Mouse (Mus musculus) cerebellum, adult (tissue): ENCODE data around the gene Fcrl5.

Experiments used
- ATAC-seq: cut with Nextera tagmentation; 2 replicates; pipeline ENCODE4 v1.9.2; 2017; ENCODE audit warnings: mild to moderate bottlenecking, moderate library complexity, mixed read lengths; ENCODE audit not compliant: insufficient number of reproducible peaks, low FRiP score, low TSS enrichment

Gene Fcrl5

GRCm38 (mm10) chr3:87499072-87499471, 63.5 kb downstream of the Fcrl5 start:
- 0 out of 2 replicates have a peak, but pooled peaks have one; percentile 23 for ATAC-seq

GRCm38 (mm10) chr3:87500088-87501055, 64.8 kb downstream of the Fcrl5 start:
- ATAC-seq = no peak

DNA sequence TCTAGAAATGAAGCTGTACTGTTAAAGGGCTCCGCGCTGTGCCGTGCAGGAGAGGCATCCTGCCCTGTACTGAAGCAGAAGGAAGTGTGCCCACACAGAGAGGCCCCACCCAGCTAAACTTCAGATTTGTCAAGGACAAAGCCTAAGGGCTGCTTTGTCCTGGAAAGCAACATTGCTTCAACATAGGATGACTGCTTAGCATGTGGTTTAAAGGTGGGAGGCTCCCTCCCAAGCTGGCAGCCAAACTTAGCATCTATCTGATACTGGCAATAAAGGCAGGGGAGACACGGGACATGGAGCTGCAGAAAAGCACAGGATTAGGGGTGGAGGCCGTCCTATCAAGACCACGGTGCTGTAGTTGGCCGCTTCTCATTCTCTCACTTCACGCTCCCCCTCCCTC, 65.6 kb downstream of the Fcrl5 start:
- ATAC-seq = no peak

- ATAC-seq = no peak
Observed at GRCm38 (mm10) chr3:87502771-87503170, 67.2 kb downstream of the Fcrl5 start.

- ATAC-seq = no peak; the same call in 1 of the 2 replicates
Observed at GRCm38 (mm10) chr3:87504330-87504729, 68.8 kb downstream of the Fcrl5 start.

DNA sequence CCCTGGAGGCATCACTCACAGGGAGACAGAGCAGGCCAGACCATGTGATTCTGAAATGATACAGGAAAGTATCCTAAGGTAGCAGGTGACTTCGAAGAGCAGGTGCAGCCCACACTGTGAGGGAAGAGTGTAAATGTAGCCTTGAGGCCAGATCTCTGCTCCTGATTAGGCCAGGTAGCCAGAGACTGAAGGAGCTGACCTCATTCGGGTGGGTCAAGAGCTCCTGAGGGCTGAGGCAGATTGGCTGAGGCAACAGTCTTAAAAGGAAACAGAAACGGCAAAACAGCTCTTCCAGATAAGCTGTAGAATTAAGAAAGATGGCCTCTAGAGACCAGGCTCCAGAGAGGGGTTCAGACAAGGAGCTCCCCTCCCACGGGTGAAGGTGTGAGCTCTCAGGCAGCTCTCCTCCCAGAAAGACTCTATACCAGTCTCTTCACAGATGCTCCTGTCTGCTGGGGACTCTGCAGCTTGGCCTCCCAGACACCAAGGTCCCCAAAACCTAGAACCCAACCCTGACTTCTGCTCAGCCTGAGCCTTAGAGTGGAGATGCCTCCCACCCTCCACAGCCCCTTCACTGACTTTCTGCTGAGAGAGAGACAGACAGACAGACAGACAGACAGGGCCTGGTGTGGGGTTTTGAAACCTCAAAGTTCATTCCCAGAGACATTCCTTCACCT, 69.3 kb downstream of the Fcrl5 start:
- ATAC-seq = no peak

GRCm38 (mm10) chr3:87506456-87507416, 71.2 kb downstream of the Fcrl5 start:
- ATAC-seq = no peak

DNA sequence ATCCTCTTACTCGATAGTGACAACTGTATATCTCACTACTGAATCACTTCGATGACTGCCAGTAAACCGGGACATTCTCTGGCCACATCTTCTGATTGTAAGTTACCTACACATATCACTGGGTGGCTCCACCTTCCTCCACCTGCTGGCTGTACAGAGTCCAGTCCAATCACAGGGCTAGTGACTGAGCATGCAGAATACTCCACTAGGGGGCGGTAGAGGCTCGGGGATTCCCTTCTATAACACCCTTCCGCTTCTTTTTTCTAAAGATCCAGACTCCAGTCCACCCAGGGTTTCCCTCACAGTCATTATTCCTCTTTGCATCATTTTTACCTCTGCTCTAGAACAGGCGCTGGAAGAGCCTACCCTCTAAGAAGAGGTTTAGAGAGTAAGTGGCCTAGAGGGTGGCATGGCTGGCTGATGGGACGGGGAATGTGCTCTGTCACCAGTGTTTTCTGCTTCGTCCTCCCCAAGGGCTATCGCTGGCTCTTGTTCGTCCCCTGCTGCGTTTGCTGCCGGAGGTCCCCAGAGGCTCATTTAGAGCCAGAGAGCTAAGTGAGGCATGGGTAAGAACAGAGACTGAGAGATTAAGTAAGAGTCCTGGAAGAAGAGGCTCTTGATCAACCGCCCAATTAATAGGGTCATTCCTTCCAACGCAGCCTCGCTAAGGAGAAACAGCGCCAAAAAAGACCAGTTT, 72.8 kb downstream of the Fcrl5 start:
- peak; percentile 81 for ATAC-seq

DNA sequence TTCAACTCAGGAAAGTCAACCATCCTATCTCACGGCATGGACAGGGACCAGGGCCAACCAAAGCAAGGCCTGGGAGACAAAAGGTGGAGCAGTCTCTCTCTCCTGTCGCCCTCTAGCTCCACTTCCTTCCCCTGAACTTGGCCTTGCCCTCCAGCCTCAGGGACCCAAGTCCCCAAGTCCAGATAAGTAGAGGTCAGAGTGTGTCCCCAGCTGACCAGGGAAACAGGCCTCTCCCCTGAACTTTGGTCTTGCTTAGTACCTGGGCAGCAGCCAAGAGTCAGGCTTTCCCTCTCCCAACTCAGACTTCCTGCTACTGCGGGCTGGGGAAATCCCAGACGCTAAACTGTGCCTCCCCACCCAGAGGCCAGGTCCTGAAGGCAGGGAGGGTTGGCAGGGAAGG, 73.5 kb downstream of the Fcrl5 start:
- no peak for ATAC-seq

- ATAC-seq = no peak
Observed at GRCm38 (mm10) chr3:87510832-87511231, 75.3 kb downstream of the Fcrl5 start.

DNA sequence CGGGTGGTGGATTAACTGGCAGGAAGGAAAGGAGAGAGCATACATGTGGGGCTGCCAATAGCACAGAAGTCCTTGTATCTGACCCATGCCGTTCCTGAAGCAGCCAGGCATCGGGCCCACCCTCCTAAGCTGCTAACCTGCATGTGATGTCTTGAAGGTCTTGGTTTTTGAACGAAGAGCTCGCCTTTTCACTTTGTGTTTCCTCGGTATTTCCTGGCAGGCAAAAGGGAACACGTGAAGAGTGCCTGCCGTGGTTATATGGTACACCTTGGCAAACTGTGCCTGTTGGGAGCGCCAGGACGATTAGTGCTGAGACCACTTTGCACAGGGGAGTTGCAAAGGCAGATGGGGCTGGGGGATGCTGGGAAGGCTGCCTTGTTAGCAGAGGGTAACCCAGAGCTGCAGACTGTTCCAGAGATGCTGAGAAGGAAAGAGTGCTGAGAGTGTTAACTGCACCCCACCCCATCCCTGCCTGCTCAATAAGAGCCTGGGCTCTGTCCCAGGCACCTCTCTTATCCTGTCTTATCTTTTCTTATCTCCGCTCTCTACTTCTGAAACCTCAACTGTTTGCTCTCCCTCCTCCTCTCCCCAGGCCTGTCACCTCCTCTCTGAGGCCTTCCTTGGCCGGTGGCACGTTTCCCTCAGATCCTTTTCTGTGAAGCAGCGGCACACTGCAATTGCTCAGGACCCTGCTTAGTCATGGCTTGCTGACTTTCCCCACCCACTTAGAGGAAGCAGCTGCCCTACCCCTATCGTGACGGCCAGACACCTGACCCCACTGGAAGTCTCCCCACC, 76.6 kb downstream of the Fcrl5 start:
- no peak for ATAC-seq

GRCm38 (mm10) chr3:87515567-87516081, 80.1 kb downstream of the Fcrl5 start:
- no peak for ATAC-seq

GRCm38 (mm10) chr3:87518425-87518824, 82.9 kb downstream of the Fcrl5 start:
- no peak for ATAC-seq

DNA sequence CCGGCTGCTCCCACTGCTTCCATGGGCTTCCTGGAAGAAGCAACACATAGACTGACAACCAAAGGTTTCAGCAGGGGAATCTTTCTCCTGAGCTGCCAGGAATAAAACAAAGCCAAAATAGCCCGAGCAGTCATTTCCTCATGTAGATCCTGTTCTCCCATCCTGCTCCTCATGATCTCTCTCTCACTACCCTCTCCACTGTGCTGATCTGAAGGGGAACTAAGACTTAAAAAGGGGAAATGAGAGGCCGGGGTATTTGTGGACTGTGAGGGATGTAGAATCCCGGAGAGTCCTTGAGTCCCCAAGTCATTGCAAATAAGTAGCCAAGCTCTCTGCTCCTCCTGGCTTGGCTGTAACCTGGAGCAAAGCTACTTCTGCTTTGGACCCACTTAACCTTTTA, 85.6 kb downstream of the Fcrl5 start:
- ATAC-seq = no peak

DNA sequence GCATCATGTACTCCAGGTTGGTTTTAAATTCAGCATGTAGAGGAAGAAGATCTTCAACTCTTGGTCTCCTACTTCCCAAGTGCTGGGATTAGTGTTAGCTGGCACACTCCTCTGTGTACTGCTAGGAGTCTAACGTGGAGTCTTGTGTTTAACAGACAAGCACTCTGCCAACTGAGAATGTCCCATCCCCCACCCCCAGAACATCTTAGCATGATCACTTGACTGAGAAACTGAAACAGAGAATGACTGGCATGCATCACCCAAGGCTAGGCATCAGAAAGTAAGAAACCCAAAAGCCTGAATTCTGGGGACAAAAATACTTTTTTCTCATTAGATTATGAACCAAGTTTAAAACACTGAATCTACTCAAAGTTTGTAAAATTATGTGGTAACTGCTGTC, 86.3 kb downstream of the Fcrl5 start:
- no peak for ATAC-seq

DNA sequence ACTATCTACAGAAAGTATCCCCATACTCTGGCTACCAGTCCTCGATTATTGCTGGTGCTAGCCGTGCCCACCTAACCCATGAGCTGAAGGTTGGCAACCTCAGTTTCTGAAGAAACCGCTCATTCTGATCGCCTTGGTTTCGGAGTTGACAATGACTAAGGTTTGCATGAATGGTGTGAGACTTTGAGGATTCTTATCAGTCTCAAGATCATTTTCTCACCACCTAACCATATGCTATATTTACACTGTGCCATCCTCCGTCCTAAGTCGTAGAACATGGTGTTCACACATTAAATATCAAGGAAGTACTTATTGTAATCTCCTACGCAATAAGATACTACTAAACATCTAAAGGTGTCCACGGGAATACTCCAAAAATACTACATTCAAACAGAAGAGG, 88.1 kb downstream of the Fcrl5 start:
- ATAC-seq = no peak

GRCm38 (mm10) chr3:87525043-87525836, 89.7 kb downstream of the Fcrl5 start, which contains the start of gene Etv3:
Gene Etv3 (plus strand): TSS chr3:87525407.
- ATAC-seq = peak; percentile 97
